Comparison of ENCODE assay signal across 8 mouse cellular contexts in genomic region chr3:98280933-98281678, GRCm38 (mm10). TPM values are rescaled to one million over a fixed set of nuclear protein-coding genes. Genes with fewer than 3 reads are reported as not detected.
DNase-seq lines count a peak whose midpoint lies in the region; ATAC-seq and TF ChIP-seq lines count a peak whose summit lies in the region.

No protein-coding gene starts in this region.

- peak overlapping the region; percentile 8; the same call in 1 of the 2 replicates for H3K4me3 ChIP-seq in hindbrain, postnatal 0 days (ENCODE audit: low read length)

- no peaks in the 10 kb centered on the region for H3K27me3 ChIP-seq in Patski
- H3K27me3 ChIP-seq in hindbrain, postnatal 0 days (ENCODE audit: insufficient read depth, low read length): no peaks in the 10 kb centered on the region

- POLR2A ChIA-PET in Patski (lab: Charles Lee): no interaction called here

- no peaks in the 10 kb centered on the region for H3K36me3 ChIP-seq in hindbrain, postnatal 0 days (ENCODE audit: insufficient read depth, low read length)

- no peaks in the 10 kb centered on the region for H3K4me1 ChIP-seq in hindbrain, postnatal 0 days (ENCODE audit: insufficient read depth, low read length)

- H3K4me2 ChIP-seq in hindbrain, postnatal 0 days (ENCODE audit: low read depth, low read length): peak overlapping the region; percentile 27; the same call in 1 of the 2 replicates

- CTCF ChIA-PET in Patski (lab: Charles Lee): interaction anchor here (0.9 to 2.9 kb wide), 13 partner anchors 9 to 70 kb away, joined by 3 to 12 read pairs (median 4); no protein-coding TSS in a partner anchor

- 38% methylated on average over 12 of the region's 12 CpGs for WGBS in hindbrain, postnatal 0 days

- H3K9me3 ChIP-seq in hindbrain, postnatal 0 days (ENCODE audit: low read length): no peaks in the 10 kb centered on the region

- peak; percentile 99 for TF ChIP-seq CTCF in Patski (IDR thresholded peaks at IDR 0.05)
- TF ChIP-seq CTCF in hindbrain, postnatal 0 days (IDR thresholded peaks at IDR 0.05; ENCODE audit: low read depth): peak; percentile 96

- no peak overlapping the region; the same call in 1 of the 2 replicates for H3K27ac ChIP-seq in hindbrain, postnatal 0 days

- in situ Hi-C loops in Patski (cut with MboI; ENCODE audit: low pct_unique_long_range_greater_than_20kb): no loop called here

- peak; percentile 15 for DNase-seq in Patski (ENCODE audit: low read depth, low spot score)
- peak; percentile 11 to 22 for DNase-seq in gastrocnemius, adult 8-10 months (ENCODE audit: low spot score in 2 of 2)
- peak; percentile 84 for DNase-seq in hindbrain, postnatal 0 days (ENCODE audit: low spot score)
- peak; percentile 43 to 46 for DNase-seq in left cerebral cortex, adult 18-20 months (ENCODE audit: low spot score in 2 of 2)
- DNase-seq in lung, postnatal 36 days: peak; percentile 70
- DNase-seq in right cerebral cortex, adult 18-20 months: peak; percentile 46
- DNase-seq in urinary bladder, postnatal 14 days (ENCODE audit: low spot score): peak; percentile 68

- ATAC-seq in Patski: peak; percentile 92
- ATAC-seq in common myeloid progenitor, adult 5-6 weeks (replicated peaks; ENCODE audit: low read depth, poor library complexity, severe bottlenecking): peak; percentile 99
- ATAC-seq in hindbrain, postnatal 0 days: peak; percentile 88

- H3K9ac ChIP-seq in hindbrain, postnatal 0 days (replicated peaks; ENCODE audit: low read length): no peak overlapping the region

RNA-seq across cellular contexts. Expression of gene Hmgcs2, which starts 0.9 kb away (rescaled TPM):
- 0.01 TPM for polyA plus RNA-seq in Patski (2021)
- 0.05 and 0.58 TPM in 2 replicates for total RNA-seq in common myeloid progenitor, adult 5-6 weeks (2017)
- total RNA-seq in gastrocnemius, adult 8-10 months (2022): 1 to 10 TPM in 2 of 4 experiments, under 1 TPM in 2; 0.19 to 1.4 (median 0.76) TPM
- 23.9 and 30.5 TPM in 2 replicates for total RNA-seq in hindbrain, postnatal 0 days (2014; rRNA removed)
- polyA plus RNA-seq in hindbrain, postnatal 0 days (2015; fragmentation: Nextera tagmentation; extraction: Ambion mirVana): 40.2 and 42.2 TPM in 2 replicates
- 1 to 10 TPM; 5.2 to 6.4 TPM for total RNA-seq in left cerebral cortex, adult 18-20 months (2021)

RNA-seq across cellular contexts. Expression of gene Phgdh, which starts 58.7 kb away (rescaled TPM):
- 487 TPM for polyA plus RNA-seq in Patski (2021)
- 357 and 379 TPM in 2 replicates for total RNA-seq in common myeloid progenitor, adult 5-6 weeks (2017)
- 1 to 10 TPM in 3 of 4 experiments, under 1 TPM in 1; 0.75 to 4.7 (median 1.4) TPM for total RNA-seq in gastrocnemius, adult 8-10 months (2022)
- total RNA-seq in hindbrain, postnatal 0 days (2014; rRNA removed): 348 and 370 TPM in 2 replicates
- 261 and 279 TPM in 2 replicates for polyA plus RNA-seq in hindbrain, postnatal 0 days (2015; fragmentation: Nextera tagmentation; extraction: Ambion mirVana)
- total RNA-seq in left cerebral cortex, adult 18-20 months (2021): 10 to 100 TPM; 48.5 to 56.6 TPM

RNA-seq across cellular contexts. Expression of gene Reg4, which starts 59.1 kb away (rescaled TPM):
- polyA plus RNA-seq in Patski (2021): not detected
- total RNA-seq in common myeloid progenitor, adult 5-6 weeks (2017): not detected in 2 replicates
- total RNA-seq in gastrocnemius, adult 8-10 months (2022): not detected
- total RNA-seq in hindbrain, postnatal 0 days (2014; rRNA removed): not detected in 2 replicates
- polyA plus RNA-seq in hindbrain, postnatal 0 days (2015; fragmentation: Nextera tagmentation; extraction: Ambion mirVana): 0.19 TPM in 1 of 2 replicates, not detected in the other
- total RNA-seq in left cerebral cortex, adult 18-20 months (2021): not detected

Comparison
In these comparisons a context has a peak if more than half of its experiments do, and no peak if none do; other contexts are left out.
1. DNase-seq: peak in every context shown above with its lines; median percentile 84 in hindbrain, postnatal 0 days; 70 in lung, postnatal 36 days; 68 in urinary bladder, postnatal 14 days; 46 in right cerebral cortex, adult 18-20 months; 44 in left cerebral cortex, adult 18-20 months; 16 in gastrocnemius, adult 8-10 months; 15 in Patski.
2. RNA of gene Phgdh, which starts 58.7 kb away (total RNA-seq): 348 to 370 TPM in hindbrain, postnatal 0 days, 357 to 379 TPM in common myeloid progenitor, adult 5-6 weeks and 48.5 to 56.6 TPM in left cerebral cortex, adult 18-20 months; 0.75 to 4.7 TPM in gastrocnemius, adult 8-10 months; every median in the first group is over 4 times any median in the second.
3. Peak in every context shown above with its lines, with median percentiles within 50 percentile points of each other: ATAC-seq.